Mouse (Mus musculus) splenic B cell, adult 2 months (primary cell): Measurements from ENCODE around the gene Cryab.

Experiments
- DNase-seq: peaks from one replicate; pipeline ENCODE4 v3.0.0-alpha.2; 2011; ENCODE audit warnings: low read depth, low spot score
- H3K27me3 ChIP-seq: 2 replicates; pipeline ENCODE4 v1.6.1; 2012; ENCODE audit warnings: mild to moderate bottlenecking, low read length, moderate library complexity, mixed read lengths; ENCODE audit not compliant: control insufficient read depth, poor library complexity, insufficient read depth, severe bottlenecking
- H3K36me3 ChIP-seq: 2 replicates; pipeline ENCODE4 v1.6.1; 2012; ENCODE audit warnings: mild to moderate bottlenecking, low read length, moderate library complexity, mixed read lengths; ENCODE audit not compliant: control insufficient read depth, poor library complexity, insufficient read depth, severe bottlenecking

The Cryab gene

GRCm38 (mm10) chr9:50751323-50751722, at the start of gene Cryab:
Gene Cryab (plus strand): TSS chr9:50751325.
- no peak for DNase-seq
- Histone ChIP-seq H3K27me3 (no peaks in the 10 kb centered on the region), H3K36me3 (no peaks in the 10 kb centered on the region)

GRCm38 (mm10) chr9:50704907-50705306, 46.2 kb upstream of the Cryab start:
- DNase-seq, result no peak
- no peaks in the 10 kb centered on the region for H3K27me3 ChIP-seq

GRCm38 (mm10) chr9:50709108-50709507, 42.0 kb upstream of the Cryab start:
- no peaks in the 10 kb centered on the region for H3K27me3 ChIP-seq
- H3K36me3 ChIP-seq, result no peaks in the 10 kb centered on the region
- no peak for DNase-seq

More at GRCm38 (mm10) chr9:50704907-50705306, 46.2 kb upstream of the Cryab start:
- no peaks in the 10 kb centered on the region for H3K36me3 ChIP-seq

- Histone ChIP-seq H3K36me3 (no peaks in the 10 kb centered on the region), H3K27me3 (no peaks in the 10 kb centered on the region)
- no peak for DNase-seq
Measured at GRCm38 (mm10) chr9:50711337-50711736, 39.8 kb upstream of the Cryab start.

- no peaks in the 10 kb centered on the region for H3K27me3 ChIP-seq
- H3K36me3 ChIP-seq, result no peaks in the 10 kb centered on the region
- no peak for DNase-seq
Measured at GRCm38 (mm10) chr9:50714188-50714587, 36.9 kb upstream of the Cryab start.

- DNase-seq, result no peak
- Histone ChIP-seq H3K36me3 (no peaks in the 10 kb centered on the region), H3K27me3 (no peaks in the 10 kb centered on the region)
Measured at GRCm38 (mm10) chr9:50718878-50719277, 32.2 kb upstream of the Cryab start.

GRCm38 (mm10) chr9:50721061-50721460, 30.1 kb upstream of the Cryab start:
- no peaks in the 10 kb centered on the region; the same call in 1 of the 2 replicates for H3K27me3 ChIP-seq
- no peaks in the 10 kb centered on the region for H3K36me3 ChIP-seq
- no peak for DNase-seq

GRCm38 (mm10) chr9:50722451-50722911, 28.6 kb upstream of the Cryab start:
- Histone ChIP-seq H3K27me3 (no peaks in the 10 kb centered on the region; the same call in 1 of the 2 replicates), H3K36me3 (no peaks in the 10 kb centered on the region)
- no peak for DNase-seq

- no peak for DNase-seq
- Histone ChIP-seq H3K27me3 (no peaks in the 10 kb centered on the region; the same call in 1 of the 2 replicates), H3K36me3 (no peaks in the 10 kb centered on the region)
Measured at GRCm38 (mm10) chr9:50723406-50723805, 27.7 kb upstream of the Cryab start.

- H3K27me3 ChIP-seq, result no peaks in the 10 kb centered on the region; the same call in 1 of the 2 replicates
- H3K36me3 ChIP-seq, result no peaks in the 10 kb centered on the region
- DNase-seq, result no peak
Measured at GRCm38 (mm10) chr9:50724147-50724546, 27.0 kb upstream of the Cryab start.

- no peak for DNase-seq
- no peaks in the 10 kb centered on the region; the same call in 1 of the 2 replicates for H3K27me3 ChIP-seq
- no peaks in the 10 kb centered on the region for H3K36me3 ChIP-seq
Measured at GRCm38 (mm10) chr9:50724661-50725330, 26.3 kb upstream of the Cryab start.

- H3K36me3 ChIP-seq, result no peaks in the 10 kb centered on the region
- no peaks in the 10 kb centered on the region; the same call in 1 of the 2 replicates for H3K27me3 ChIP-seq
- DNase-seq, result no peak
Measured at GRCm38 (mm10) chr9:50725921-50726590, 25.1 kb upstream of the Cryab start.

GRCm38 (mm10) chr9:50727171-50727924, 23.8 kb upstream of the Cryab start:
- Histone ChIP-seq H3K27me3 (no peaks in the 10 kb centered on the region; the same call in 1 of the 2 replicates), H3K36me3 (no peaks in the 10 kb centered on the region)
- DNase-seq, result no peak

- Histone ChIP-seq H3K27me3 (no peaks in the 10 kb centered on the region; the same call in none of the 2 replicates), H3K36me3 (no peaks in the 10 kb centered on the region)
- DNase-seq, result peak; percentile 57
Measured at GRCm38 (mm10) chr9:50727925-50728651, 23.0 kb upstream of the Cryab start.
